Mouse (Mus musculus) neutrophil, adult 83 days (primary cell): ENCODE measurements around the gene Orai3. TPM values are rescaled to one million over a fixed set of nuclear protein-coding genes. Genes with fewer than 3 reads are reported as not detected.

ENCODE experiments used
- total RNA-seq, 2 experiments: library from RNA; stranded (reverse); gene quantifications; one replicate each; pipeline ENCODE4 v1.2.4; 2023

Orai3 gene
- total RNA-seq = 10 to 100 TPM; 24.9 to 29.0 TPM

DNA sequence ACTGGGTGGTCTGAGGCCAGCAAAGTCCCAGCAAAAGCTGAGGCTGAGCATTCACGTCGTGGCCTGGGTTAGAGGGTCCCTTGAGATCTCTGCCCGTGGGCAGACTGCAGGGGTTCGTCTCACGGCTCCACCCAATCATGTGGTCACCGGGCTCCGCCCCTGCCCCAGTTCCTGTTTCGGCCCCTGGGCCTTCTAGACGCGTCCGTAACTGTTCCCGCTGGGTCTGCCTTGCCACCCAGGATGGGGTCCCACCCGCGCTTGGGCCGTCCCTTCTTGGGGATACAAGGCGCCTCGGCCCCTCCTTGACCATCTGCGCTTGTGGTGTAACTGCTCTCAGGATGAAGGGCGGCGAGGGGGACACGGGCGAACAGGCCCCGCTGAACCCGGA, at the start of gene Orai3:
Gene Orai3 (plus strand): TSS at position 165 of the 388 bp plus-strand sequence.

DNA sequence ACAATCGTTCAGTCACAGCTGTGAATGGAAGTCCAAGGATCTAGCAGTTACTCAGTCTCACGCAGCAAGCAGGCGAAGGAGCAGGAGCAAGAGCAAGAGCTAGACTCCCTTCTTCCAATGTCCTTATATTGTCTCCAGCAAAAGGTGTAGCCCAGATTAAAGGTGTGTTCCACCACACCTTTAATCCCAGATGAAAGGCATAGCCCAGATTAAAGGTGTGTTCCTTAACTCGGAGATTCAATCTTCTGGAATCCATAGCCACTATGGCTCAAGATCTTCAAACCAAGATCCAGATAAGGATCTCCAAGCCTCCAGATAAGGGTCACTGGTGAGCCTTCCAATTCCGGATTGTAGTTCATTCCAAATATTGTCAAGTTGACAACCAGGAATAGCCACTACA, 37.5 kb upstream of the Orai3 start, which contains the start of gene Ctf2:
Gene Ctf2 (minus strand): TSS at position 101 of the 400 bp plus-strand sequence.

DNA sequence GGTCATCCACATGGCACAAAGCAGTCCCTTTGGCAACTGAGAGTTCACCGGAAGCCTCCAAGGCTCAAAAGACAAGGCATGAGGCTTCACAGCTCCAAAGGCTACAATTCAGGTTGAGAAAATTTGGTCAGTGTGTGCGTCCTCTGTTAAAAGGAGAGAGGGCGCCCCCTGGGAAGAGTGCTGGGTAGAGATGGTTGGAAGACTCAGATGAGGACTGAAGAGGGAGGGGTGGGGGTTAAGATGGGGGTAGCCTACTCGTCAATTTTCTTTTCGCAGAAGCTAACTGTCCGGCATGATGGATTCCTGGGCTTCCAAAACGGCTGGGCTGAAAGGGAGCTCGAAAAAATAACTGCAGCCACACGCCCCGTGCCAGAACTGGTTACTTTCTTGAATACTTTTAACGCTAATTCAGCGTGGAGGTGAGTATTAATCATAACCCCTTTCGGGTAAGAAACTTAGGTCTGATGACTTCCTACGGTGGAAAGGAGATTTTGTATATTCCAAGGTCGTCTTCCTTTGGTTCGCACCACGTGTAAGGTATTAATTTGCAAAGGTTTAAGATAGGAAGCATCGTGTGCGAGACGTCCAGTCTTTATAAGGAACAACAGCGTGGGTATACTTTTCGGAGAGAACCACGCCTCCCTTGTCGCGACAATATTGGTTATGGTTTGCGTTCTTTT, 25.1 kb upstream of the Orai3 start, which contains the start of gene Fbxl19:
Gene Fbxl19 (plus strand): TSS at position 178 of the 680 bp plus-strand sequence.

DNA sequence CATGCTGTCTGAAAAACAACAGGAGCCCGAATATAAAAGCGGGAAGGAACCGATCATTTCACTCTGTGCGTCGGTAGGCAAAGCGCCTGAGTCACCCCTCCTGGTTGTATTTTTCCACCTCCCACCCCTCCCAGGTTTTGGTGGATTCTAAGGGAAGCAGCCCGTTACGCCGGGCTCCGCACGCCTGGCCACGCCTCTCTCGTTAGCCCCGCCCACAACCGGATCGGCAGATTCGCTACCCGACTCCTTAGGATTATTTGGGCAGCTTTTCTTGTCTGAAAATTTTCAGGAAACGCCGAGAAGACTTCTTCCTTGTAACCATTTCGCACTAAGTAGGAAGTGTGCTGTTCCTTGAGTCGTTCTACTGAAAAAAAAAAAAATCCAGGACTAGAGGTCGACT, 6.8 kb downstream of the Orai3 start, which contains the start of gene Setd1a:
Gene Setd1a (plus strand): TSS at position 245 of the 400 bp plus-strand sequence.

DNA sequence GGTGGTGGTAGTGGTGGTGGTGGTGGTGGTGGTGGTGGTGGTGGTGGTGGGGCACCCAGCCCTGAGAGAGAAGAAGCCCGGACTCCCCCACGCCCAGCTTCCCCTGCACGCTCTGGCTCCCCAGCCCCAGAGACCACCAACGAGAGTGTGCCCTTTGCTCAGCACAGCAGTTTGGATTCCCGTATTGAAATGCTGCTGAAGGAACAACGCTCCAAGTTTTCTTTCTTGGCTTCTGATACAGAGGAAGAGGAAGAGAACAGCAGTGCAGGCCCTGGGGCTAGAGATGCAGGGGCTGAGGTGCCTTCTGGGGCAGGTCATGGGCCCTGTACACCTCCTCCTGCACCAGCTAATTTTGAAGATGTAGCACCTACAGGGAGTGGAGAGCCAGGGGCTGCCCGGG, 15.7 kb downstream of the Orai3 start, which contains the start of gene Gm49388:
Gene Gm49388 (plus strand): TSS at position 301 of the 400 bp plus-strand sequence.

DNA sequence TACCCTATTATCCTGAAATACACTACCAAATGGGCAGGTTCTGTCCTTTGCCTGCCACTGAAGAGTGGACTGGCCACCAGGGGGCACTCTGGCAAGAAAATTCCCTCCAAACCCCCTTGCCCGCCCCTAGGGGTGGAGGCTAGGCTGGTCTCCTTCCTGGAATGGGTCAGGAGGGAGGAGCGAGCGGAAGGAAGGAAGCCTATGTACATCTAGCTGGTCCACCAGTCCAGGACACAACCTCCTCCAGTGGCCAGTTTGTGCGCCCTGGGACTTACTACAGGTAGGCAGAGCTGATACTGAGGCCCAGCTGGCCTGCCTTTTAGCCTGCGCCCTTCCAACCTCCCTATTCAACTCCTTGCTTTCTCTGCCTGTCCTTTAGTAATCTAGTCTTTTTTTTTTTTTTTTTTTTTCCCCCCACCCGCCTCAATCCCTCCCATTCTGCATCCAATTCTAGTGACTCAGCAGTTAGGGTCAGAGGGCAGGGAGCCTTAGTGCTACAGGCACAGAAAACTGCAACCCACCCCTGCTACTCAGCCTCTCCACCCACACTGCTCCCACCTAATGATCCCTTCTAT, 30.9 kb downstream of the Orai3 start, which contains the start of gene Hsd3b7:
Gene Hsd3b7 (plus strand): TSS at position 170 of the 575 bp plus-strand sequence.

DNA sequence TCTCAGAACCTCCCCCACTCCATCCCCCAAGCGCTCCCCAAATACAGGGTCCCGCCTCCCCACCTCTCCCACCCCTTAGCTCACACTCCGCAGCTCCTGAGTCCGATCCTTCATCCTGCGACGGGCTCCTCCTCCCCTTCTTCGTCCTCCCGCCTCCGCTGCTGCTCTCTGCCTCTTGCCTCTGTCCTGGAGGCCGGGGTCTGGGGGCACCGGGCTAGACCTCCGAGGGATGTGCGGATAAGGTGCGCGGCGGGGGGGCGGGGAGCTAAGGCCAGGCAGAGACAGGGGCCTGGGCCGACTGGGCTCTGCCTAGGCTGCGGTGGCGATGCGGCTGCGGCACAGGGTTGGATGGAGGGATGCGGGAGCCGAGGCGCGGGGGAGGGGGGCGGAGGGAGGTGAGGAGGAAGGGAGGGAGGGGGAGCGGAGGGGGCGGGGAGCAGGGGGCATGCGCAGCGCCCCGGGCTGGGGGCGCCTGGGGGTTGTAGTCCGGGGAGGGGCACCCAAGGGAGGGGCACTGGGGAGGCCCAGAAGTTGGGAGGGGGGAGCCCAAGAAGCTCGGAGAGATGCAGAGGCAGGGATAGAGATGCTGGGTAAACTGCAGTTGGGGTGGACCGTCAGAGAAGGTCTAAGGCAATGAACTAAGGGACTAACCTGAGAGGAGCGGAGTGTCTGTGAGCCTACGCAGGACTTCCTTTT, 54.7 kb downstream of the Orai3 start, which contains the start of the genes Stx4a and Stx1b:
Gene Stx4a (plus strand): TSS at position 119 of the 696 bp plus-strand sequence.
Gene Stx1b (minus strand): TSS at position 374 of the 696 bp plus-strand sequence.

Other genes starting within 250 kb of the Orai3 start
- gene Tmem265, start 208.4 kb upstream of the Orai3 start, total RNA-seq = not detected
- gene Phkg2, start 196.5 kb upstream of the Orai3 start, total RNA-seq = 10 to 100 TPM; 80.4 to 86.3 TPM
- 10 to 100 TPM; 14.8 to 25.9 TPM for gene Ccdc189, start 181.2 kb upstream of the Orai3 start, total RNA-seq
- gene Rnf40, start 181.0 kb upstream of the Orai3 start, total RNA-seq = 100 to 1,000 TPM; 149 to 150 TPM
- gene Zfp629, start 154.0 kb upstream of the Orai3 start, total RNA-seq = 1 to 10 TPM; 3.2 to 4.7 TPM
- gene Bcl7c, start 60.9 kb upstream of the Orai3 start, total RNA-seq = 10 to 100 TPM; 30.6 to 36.2 TPM
- gene Ctf1, start 57.1 kb upstream of the Orai3 start, total RNA-seq = not detected
- gene Ctf2, start 37.6 kb upstream of the Orai3 start, total RNA-seq = not detected
- 1 to 10 TPM; 6.9 to 7.8 TPM for gene Fbxl19, start 25.3 kb upstream of the Orai3 start, total RNA-seq
- gene Setd1a, start 6.9 kb downstream of the Orai3 start, total RNA-seq = 10 to 100 TPM; 32.0 to 36.0 TPM
- gene Gm49388, start 15.8 kb downstream of the Orai3 start, total RNA-seq = 1 to 10 TPM in 1 of 2 experiments, not detected in 1; 1.4 TPM
- gene Hsd3b7, start 30.8 kb downstream of the Orai3 start, total RNA-seq = 10 to 100 TPM; 12.2 to 15.5 TPM
- gene Stx4a, start 54.5 kb downstream of the Orai3 start, total RNA-seq = 10 to 100 TPM; 62.6 to 67.6 TPM
- gene Stx1b, start 54.7 kb downstream of the Orai3 start, total RNA-seq = under 1 TPM in 1 of 2 experiments, not detected in 1; 0.07 TPM
- 10 to 100 TPM; 38.2 to 43.4 TPM for gene Zfp646, start 106.4 kb downstream of the Orai3 start, total RNA-seq
- gene Zfp668, start 107.0 kb downstream of the Orai3 start, total RNA-seq = 1 to 10 TPM; 6.5 to 7.0 TPM
- gene Prss53, start 121.2 kb downstream of the Orai3 start, total RNA-seq = under 1 TPM; 0.20 to 0.24 TPM
- not detected for gene Gm21974, start 125.6 kb downstream of the Orai3 start, total RNA-seq
- 10 to 100 TPM in 1 of 2 experiments, 1 to 10 TPM in 1; 8.8 to 11.9 TPM for gene Vkorc1, start 125.8 kb downstream of the Orai3 start, total RNA-seq
- gene Bckdk, start 134.3 kb downstream of the Orai3 start, total RNA-seq = 10 to 100 TPM; 34.8 to 38.6 TPM
- 10 to 100 TPM; 17.9 to 18.5 TPM for gene Kat8, start 142.7 kb downstream of the Orai3 start, total RNA-seq
- gene Prss8, start 160.3 kb downstream of the Orai3 start, total RNA-seq = not detected
- under 1 TPM in 1 of 2 experiments, not detected in 1; 0.57 TPM for gene Prss36, start 176.9 kb downstream of the Orai3 start, total RNA-seq
- 100 to 1,000 TPM; 337 to 395 TPM for gene Fus, start 197.6 kb downstream of the Orai3 start, total RNA-seq
- gene Pycard, start 224.1 kb downstream of the Orai3 start, total RNA-seq = 10 to 100 TPM; 57.7 to 66.8 TPM
- under 1 TPM; 0.31 to 0.75 TPM for gene Trim72, start 234.1 kb downstream of the Orai3 start, total RNA-seq